Mouse (Mus musculus): ENCODE measurements around the gene Rfx7.
"Not testable (repeated sequence)": the region's sequence is repeated elsewhere in the genome, so short reads cannot be mapped to it uniquely, and the experiment has no call there.

Rfx7 gene

GRCm38 (mm10) chr9:72641093-72641680, 109.1 kb downstream of the Rfx7 start:
- DNase-seq: no peak

DNA sequence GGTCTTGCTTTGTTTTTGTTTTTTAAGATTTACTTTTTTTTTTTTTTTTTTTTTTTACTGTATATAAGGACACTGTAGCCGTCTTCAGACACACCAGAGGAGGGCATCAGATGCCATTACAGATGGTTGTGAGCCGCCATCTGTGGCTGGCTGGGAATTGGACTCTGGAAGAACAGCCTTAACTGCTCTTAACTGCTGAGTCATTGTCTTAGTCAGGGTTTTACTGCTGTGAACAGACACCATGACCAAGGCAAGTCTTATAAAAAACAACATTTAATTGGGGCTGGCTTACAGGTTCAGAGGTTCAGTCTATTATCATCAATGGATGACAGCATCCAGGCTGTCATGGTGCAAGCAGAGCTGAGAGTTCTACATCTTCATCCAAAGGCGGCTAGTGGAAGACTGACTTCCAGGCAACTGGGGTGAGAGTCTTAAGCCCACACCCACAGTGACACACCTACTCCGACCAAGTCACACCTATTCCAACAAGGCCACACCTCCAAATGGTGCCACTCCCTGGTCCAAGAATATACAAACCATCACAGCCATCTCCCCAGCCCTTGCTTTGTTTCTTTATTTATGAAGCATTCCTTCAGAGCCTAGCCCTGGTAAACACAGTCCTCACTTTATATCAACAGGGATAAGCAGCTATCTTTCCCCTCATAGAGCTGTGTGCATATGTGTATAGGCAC, 110.9 kb downstream of the Rfx7 start:
- DNase-seq: not testable (repeated sequence)

DNA sequence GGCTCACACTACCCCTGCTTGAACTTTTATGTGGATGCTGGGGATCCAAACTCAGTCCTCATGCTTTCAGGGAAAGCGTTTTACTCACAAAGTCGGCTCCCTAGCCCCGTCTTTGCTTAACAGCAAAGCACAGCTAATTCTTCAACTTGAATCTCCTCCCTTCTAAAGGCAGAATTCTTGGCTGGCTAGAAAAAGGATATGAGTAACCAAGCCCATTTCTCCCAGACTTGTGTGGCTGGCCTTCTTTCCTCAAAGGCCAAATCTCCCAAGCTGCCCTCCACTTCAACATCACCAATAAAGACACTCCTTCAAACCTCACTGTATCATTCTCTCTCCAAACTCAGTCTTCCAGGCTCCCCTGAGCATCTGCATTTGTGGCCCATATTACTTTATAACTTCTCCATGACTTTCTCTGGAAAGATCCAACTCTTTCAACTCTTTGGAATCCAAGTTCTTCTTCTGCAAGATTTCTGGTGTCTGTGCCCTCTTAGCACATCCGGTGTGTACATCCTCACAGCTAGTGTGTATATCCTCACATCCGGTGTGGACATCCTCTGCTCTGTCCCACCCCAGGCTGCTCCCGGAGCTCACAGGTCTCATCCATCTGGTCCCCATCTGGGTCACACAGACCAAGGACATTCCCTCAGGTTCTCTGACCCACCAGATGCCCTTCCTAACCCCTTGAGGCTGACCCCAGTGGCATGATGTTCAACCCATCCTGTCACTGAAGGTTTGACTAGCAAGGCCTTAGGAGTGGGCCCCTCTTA, 111.8 kb downstream of the Rfx7 start:
- no peak for DNase-seq

- no peak for DNase-seq
These were observed 112.5 kb downstream of the Rfx7 start for GRCm38 (mm10) chr9:72644418-72645110.

- no peak for DNase-seq
These were observed 117.7 kb downstream of the Rfx7 start for GRCm38 (mm10) chr9:72649781-72650180.

GRCm38 (mm10) chr9:72652961-72653360, 120.9 kb downstream of the Rfx7 start:
- DNase-seq: no peak

- DNase-seq: no peak
These were observed 121.5 kb downstream of the Rfx7 start for GRCm38 (mm10) chr9:72653533-72653932.

GRCm38 (mm10) chr9:72654593-72655242, 122.7 kb downstream of the Rfx7 start:
- peak; percentile 29 to 40 for DNase-seq

- DNase-seq: no peak
These were observed 123.6 kb downstream of the Rfx7 start for GRCm38 (mm10) chr9:72655602-72656001.

DNA sequence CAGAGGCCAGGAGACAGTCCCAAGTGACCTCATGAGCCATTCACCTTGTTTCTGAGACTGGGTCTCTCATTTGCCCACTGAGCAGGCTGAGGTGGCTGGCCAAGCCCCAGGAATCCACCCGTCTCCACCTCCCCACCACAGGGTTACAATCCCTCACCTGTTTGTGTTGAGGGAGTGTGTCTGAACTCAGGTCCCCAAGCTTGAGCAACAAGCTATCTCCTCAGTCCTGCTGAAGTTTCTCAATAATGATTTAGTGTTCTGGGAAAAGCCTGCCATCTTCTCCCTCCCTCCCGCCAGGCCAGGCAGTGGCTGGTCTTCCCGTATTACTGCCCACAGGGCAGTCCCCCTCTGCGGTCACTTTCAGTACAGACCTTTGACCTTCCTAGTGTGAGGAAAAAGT, 124.5 kb downstream of the Rfx7 start:
- DNase-seq: no peak

DNA sequence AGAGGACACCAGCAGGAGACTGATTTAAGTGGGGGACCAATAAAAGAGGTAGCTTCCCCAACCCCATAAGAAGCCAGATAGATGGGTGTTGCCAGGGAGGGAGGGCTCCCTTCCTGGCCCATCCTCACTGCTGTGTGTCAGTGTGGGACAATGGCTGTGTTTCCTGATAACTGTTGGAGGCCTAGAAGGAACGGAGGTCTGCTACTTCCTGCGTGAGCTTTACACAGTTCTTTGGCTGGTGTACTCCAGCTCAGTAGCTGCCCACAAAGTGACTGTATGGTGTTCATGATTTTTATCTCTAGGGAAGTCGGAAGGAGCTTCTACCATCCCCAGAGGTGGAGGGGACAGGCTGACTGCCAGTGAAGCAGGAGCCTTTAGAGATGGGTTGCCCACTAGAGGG, 124.9 kb downstream of the Rfx7 start:
- DNase-seq: no peak

DNA sequence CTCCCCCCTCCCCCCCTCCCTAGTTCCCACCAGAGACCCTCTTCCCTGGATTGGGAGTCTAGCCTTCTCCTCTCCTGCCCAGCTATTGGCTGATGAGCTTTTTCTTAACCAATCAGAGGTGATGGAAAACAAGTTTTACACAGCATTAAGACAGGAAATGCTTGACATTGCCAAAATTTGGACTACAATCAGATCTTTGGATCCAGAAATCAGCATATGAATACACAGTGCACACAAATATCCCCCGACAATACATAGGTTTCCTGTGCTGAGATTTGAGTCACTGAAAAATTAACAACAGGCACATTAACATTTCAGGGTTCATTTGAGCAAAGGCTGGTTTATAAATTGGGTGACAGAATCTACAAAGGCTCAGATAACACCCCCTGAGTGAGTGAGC, 125.7 kb downstream of the Rfx7 start:
- DNase-seq: no peak

DNA sequence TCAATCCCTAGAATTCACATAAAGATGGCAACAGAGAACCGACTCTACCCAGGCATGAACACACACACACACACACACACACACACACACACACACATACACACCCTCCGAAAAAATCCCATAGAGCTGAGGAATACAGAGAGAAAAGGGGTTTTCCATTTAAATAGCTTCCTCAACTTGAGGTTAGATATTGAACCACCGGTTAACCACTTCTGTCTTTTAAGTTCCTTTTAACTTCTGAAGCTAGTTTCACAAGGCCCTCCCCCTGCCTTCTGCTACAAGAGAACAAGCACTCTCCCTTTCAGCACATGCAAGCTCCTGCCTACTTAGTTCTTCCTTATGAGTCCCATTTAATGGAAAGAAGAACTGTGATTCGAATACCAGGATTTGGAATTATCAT, 128.1 kb downstream of the Rfx7 start:
- DNase-seq: peak in 1 of 2 experiments; percentile 32

DNA sequence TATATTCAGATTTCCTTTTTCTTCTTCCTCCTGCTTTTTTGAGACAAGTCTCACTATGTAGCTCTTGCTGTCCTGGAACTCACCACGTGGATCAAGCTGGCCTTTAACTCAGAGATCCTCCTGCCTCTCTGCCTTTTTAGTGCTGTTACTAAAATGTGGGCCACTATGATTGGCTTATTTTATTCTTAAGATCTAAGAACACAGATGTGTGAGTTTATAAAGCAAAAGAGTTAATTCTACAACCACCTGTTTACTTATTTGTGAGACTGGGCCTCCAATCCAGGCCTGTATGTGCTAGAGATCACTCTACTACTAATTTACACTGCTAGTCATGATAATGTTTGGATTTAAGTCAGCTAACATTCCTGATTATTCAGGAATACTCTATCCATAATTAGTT, 128.9 kb downstream of the Rfx7 start:
- no peak for DNase-seq

DNA sequence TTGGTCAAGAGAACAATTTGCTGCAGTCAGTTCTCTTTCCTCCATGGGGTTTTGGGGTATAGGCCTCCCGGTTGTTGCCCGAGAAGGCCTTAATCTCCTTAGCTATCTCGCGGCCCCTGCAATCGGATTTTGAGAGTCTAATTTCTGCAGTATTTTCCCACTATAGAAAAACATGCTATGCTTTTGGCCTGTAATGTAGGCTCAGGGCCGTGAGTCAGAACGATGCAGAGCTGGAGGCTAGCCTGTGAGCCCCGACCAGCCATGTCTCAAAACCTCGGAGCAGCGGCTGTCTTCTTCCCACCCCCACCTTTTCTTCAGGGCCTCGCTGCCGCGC, 129.5 kb downstream of the Rfx7 start:
- no peak for DNase-seq

- DNase-seq: peak; percentile 89 to 90
These were observed 130.0 kb downstream of the Rfx7 start, which contains the start of gene Nedd4 for GRCm38 (mm10) chr9:72661895-72662661. TSS of gene Nedd4 (plus strand) at chr9:72662346.

DNA sequence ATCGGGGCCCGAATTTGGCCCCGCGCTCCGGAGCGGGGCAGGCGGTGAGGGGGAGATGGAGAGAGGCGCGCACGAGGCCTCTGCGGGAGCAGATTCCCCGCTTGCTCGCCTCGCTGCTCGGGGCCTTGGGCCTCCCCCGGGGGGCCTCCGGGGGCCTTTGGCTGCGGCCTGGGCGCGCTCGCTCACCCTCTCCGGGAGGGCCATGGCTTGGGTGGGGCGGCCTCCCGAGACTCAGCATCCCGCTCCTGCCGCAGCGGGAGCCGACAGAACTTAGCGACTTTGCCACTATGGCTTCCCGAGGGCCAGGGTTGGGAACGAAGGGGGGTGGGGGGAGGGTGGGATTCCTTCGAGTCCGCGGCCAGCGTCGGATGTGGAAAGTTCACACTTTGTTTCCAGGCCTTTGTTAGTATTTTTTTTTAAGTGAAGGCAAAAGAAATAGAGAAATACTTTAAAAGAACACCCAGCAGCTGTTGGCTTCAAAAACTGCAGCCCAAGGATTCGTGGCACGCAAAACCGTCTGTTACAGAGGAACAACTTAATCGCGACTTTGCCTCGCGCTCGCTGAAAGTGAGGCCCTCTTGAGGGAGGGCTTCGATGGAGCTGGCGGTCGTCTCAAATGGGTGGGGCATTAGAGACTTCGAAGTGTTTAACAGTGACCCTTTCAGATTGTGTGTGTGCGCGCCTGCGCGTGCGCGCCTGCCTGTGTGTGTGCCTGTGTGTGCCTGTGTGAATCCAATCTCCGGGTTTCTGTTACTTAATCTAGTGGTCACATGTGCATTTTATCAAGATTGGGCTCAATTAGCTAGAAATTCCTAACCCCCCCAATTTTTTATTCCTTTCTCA, 130.9 kb downstream of the Rfx7 start:
- DNase-seq: peak; percentile 35 to 44

DNA sequence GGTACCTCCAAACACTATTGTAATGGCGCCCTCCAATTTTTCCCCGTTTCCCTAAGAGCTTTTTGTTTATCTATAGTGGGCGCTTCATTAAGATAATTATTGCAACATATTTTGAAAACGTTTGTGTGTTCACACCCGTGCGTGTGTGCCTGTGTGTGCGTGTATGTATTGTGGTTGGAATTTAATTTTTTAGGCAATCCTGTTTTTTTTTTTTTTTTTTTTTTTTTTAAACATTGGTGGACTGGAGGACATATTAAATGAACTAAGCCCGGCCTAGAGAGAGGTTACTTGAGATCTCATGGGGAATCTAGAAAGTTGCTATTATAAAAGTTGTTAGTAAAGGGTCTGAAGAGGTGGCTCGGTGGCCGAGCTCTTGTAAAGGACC, 131.5 kb downstream of the Rfx7 start:
- DNase-seq: no peak

- DNase-seq: no peak
These were observed 132.6 kb downstream of the Rfx7 start for GRCm38 (mm10) chr9:72664409-72665351.

GRCm38 (mm10) chr9:72665517-72665916, 133.5 kb downstream of the Rfx7 start:
- DNase-seq: no peak
